Comparison of ENCODE assay signal across 18 mouse cellular contexts in the genomic region with DNA sequence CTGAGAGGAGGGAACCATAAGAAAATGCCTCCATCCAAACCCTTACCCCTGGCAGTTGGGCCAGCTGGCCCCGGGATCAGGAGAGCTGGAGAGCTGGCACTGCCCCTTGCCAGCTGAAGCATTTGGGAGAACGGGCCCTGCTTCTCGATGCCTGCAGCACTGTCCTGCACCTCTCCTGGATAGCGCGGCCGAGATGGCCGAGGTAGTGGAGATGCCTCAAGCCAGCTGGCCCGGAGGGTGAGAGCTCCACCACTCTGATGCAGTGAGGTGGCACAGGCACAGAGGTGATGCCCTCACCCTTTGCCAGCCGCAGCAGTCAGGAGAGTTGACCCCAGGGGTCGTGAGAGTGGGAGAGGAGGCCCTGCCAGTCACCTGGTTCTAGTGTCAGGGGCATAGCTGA. TPM values are rescaled to one million over a fixed set of nuclear protein-coding genes. Genes with fewer than 3 reads are reported as not detected.
DNase-seq lines count a peak whose midpoint lies in the region; ATAC-seq and TF ChIP-seq lines count a peak whose summit lies in the region.
"Had no signal": no experiment of that assay in that cellular context is flagged by ENCODE, and none has a peak within 500 bp of the region (broad histone marks: within the 10 kb centered on the region; RNA-seq: fewer than 3 reads in every experiment).

No protein-coding gene starts in this region.

- H3K9ac ChIP-seq in hindbrain, embryonic 16.5 days (ENCODE audit: low read depth, low read length): no peak overlapping the region
- H3K9ac ChIP-seq in hindbrain, embryonic 14.5 days: no peak overlapping the region
- no peak overlapping the region for H3K9ac ChIP-seq in intestine, postnatal 0 days (ENCODE audit: low read depth, low read length)
- H3K9ac ChIP-seq: forebrain, embryonic 12.5 days; hindbrain, embryonic 12.5 days; liver, postnatal 0 days had no signal

- no peaks in the 10 kb centered on the region for H3K9me3 ChIP-seq in hindbrain, embryonic 16.5 days (ENCODE audit: control insufficient read depth, low read length)
- no peaks in the 10 kb centered on the region for H3K9me3 ChIP-seq in hindbrain, embryonic 14.5 days (ENCODE audit: control insufficient read depth, low read length)
- H3K9me3 ChIP-seq in intestine, postnatal 0 days (ENCODE audit: control insufficient read depth): no peaks in the 10 kb centered on the region
- H3K9me3 ChIP-seq: forebrain, embryonic 12.5 days; hindbrain, embryonic 12.5 days; megakaryocyte, embryonic 14.5 days had no signal

- H3K27me3 ChIP-seq in hindbrain, embryonic 16.5 days (replicated peaks; ENCODE audit: control insufficient read depth, insufficient read depth, low read length): no peaks in the 10 kb centered on the region
- no peaks in the 10 kb centered on the region for H3K27me3 ChIP-seq in hindbrain, embryonic 14.5 days (ENCODE audit: control insufficient read depth, insufficient read depth, low read length)
- H3K27me3 ChIP-seq in intestine, postnatal 0 days (replicated peaks; ENCODE audit: control insufficient read depth, insufficient read depth, low read length): no peaks in the 10 kb centered on the region
- H3K27me3 ChIP-seq: forebrain, embryonic 12.5 days; hindbrain, embryonic 12.5 days had no signal

- H3K4me1 ChIP-seq in hindbrain, embryonic 16.5 days (ENCODE audit: control insufficient read depth, insufficient read depth, low read depth, low read length): no peaks in the 10 kb centered on the region
- H3K4me1 ChIP-seq in hindbrain, embryonic 14.5 days (replicated peaks; ENCODE audit: control insufficient read depth, insufficient read depth, low read length): no peaks in the 10 kb centered on the region
- no peaks in the 10 kb centered on the region for H3K4me1 ChIP-seq in intestine, postnatal 0 days (replicated peaks; ENCODE audit: control insufficient read depth, insufficient read depth, low read length)
- H3K4me1 ChIP-seq: forebrain, embryonic 12.5 days; hindbrain, embryonic 12.5 days had no signal

- WGBS in hindbrain, embryonic 16.5 days: 92% methylated on average over 10 of the region's 10 CpGs
- WGBS in hindbrain, embryonic 14.5 days: 91% methylated on average over 10 of the region's 10 CpGs
- WGBS in intestine, postnatal 0 days: 86% methylated on average over 10 of the region's 10 CpGs

- no peak for TF ChIP-seq CTCF in intestine, postnatal 0 days (IDR thresholded peaks at IDR 0.05; ENCODE audit: low read depth)

- no peak overlapping the region for H3K4me2 ChIP-seq in hindbrain, embryonic 16.5 days (ENCODE audit: low read length)
- H3K4me2 ChIP-seq in hindbrain, embryonic 14.5 days (replicated peaks): no peak overlapping the region
- no peak overlapping the region for H3K4me2 ChIP-seq in intestine, postnatal 0 days (replicated peaks; ENCODE audit: low read depth)
- H3K4me2 ChIP-seq: forebrain, embryonic 12.5 days; hindbrain, embryonic 12.5 days had no signal

- no peaks in the 10 kb centered on the region for H3K36me3 ChIP-seq in hindbrain, embryonic 16.5 days (ENCODE audit: control insufficient read depth, insufficient read depth, low read length)
- no peaks in the 10 kb centered on the region for H3K36me3 ChIP-seq in hindbrain, embryonic 14.5 days (replicated peaks; ENCODE audit: control insufficient read depth, insufficient read depth)
- H3K36me3 ChIP-seq in intestine, postnatal 0 days (ENCODE audit: control insufficient read depth, insufficient read depth): no peaks in the 10 kb centered on the region
- H3K36me3 ChIP-seq: forebrain, embryonic 12.5 days; hindbrain, embryonic 12.5 days had no signal

- DNase-seq in hindbrain, embryonic 14.5 days (ENCODE audit: low spot score): no peak
- peak; percentile 61 to 65 for DNase-seq in cerebellum, adult 18-20 months
- DNase-seq in cerebellum, postnatal 25 days: peak; percentile 72 to 75
- DNase-seq: gastrocnemius, postnatal 14 days; layer of hippocampus, postnatal 36 days; liver, postnatal 0 days; lung, postnatal 14 days; retina, postnatal 1 day; thymus, adult 2 months had no signal

- H3K27ac ChIP-seq in hindbrain, embryonic 16.5 days (ENCODE audit: low read depth, low read length): no peak overlapping the region
- H3K27ac ChIP-seq in hindbrain, embryonic 14.5 days: no peak overlapping the region
- no peak overlapping the region for H3K27ac ChIP-seq in intestine, postnatal 0 days (ENCODE audit: low read depth, low read length)
- H3K27ac ChIP-seq: forebrain, embryonic 12.5 days; hindbrain, embryonic 12.5 days; kidney, postnatal 0 days had no signal

- H3K4me3 ChIP-seq in hindbrain, embryonic 16.5 days (ENCODE audit: low read length): no peak overlapping the region
- no peak overlapping the region for H3K4me3 ChIP-seq in hindbrain, embryonic 14.5 days (replicated peaks; ENCODE audit: low read length)
- no peak overlapping the region for H3K4me3 ChIP-seq in intestine, postnatal 0 days (ENCODE audit: low read depth, low read length)
- H3K4me3 ChIP-seq: forebrain, embryonic 12.5 days; hindbrain, embryonic 12.5 days had no signal

- ATAC-seq in hindbrain, embryonic 16.5 days: peak; percentile 34; the same call in 1 of the 2 replicates
- no peak for ATAC-seq in hindbrain, embryonic 14.5 days (ENCODE audit: low FRiP score)
- peak; percentile 32 for ATAC-seq in cerebellum, adult (ENCODE audit: insufficient number of reproducible peaks, low FRiP score, low TSS enrichment)
- no peak for ATAC-seq in intestine, postnatal 0 days
- ATAC-seq in megakaryocyte-erythroid progenitor cell, adult 5-6 weeks (replicated peaks; ENCODE audit: low FRiP score, low TSS enrichment, poor library complexity, severe bottlenecking): no peak
- ATAC-seq: intestine, embryonic 16.5 days; liver, postnatal 0 days had no signal

RNA-seq across cellular contexts. Expression of gene Chmp3, which starts 16.5 kb away (rescaled TPM):
- 61.6 and 61.8 TPM in 2 replicates for polyA plus RNA-seq in hindbrain, embryonic 16.5 days (2015; fragmentation: Nextera tagmentation; extraction: Ambion mirVana)
- polyA plus RNA-seq in hindbrain, embryonic 14.5 days (2014; fragmentation: Nextera tagmentation; extraction: Ambion mirVana): 52.8 and 57.5 TPM in 2 replicates
- 109 and 111 TPM in 2 replicates for polyA plus RNA-seq in intestine, postnatal 0 days (2015; fragmentation: Nextera tagmentation; extraction: Ambion mirVana)
- 46.1 and 47.3 TPM in 2 replicates for total RNA-seq in megakaryocyte-erythroid progenitor cell, adult 5-6 weeks (2014; fragmentation: Nextera tagmentation)
- 99.9 and 113 TPM in 2 replicates for total RNA-seq in megakaryocyte-erythroid progenitor cell, adult 5-6 weeks (2017)

RNA-seq across cellular contexts. Expression of gene Rnf103, which starts 33.4 kb away (rescaled TPM):
- polyA plus RNA-seq in hindbrain, embryonic 16.5 days (2015; fragmentation: Nextera tagmentation; extraction: Ambion mirVana): 14.0 and 21.5 TPM in 2 replicates
- 31.1 and 35.8 TPM in 2 replicates for polyA plus RNA-seq in hindbrain, embryonic 14.5 days (2014; fragmentation: Nextera tagmentation; extraction: Ambion mirVana)
- polyA plus RNA-seq in intestine, postnatal 0 days (2015; fragmentation: Nextera tagmentation; extraction: Ambion mirVana): 44.2 and 45.3 TPM in 2 replicates
- 5.7 and 12.9 TPM in 2 replicates for total RNA-seq in megakaryocyte-erythroid progenitor cell, adult 5-6 weeks (2014; fragmentation: Nextera tagmentation)
- total RNA-seq in megakaryocyte-erythroid progenitor cell, adult 5-6 weeks (2017): 6.8 and 13.4 TPM in 2 replicates

Comparison
In these comparisons a context has a peak if more than half of its experiments do, and no peak if none do; other contexts are left out.
1. ATAC-seq: peak in hindbrain, embryonic 16.5 days (single experiment) and cerebellum, adult (single experiment); none in hindbrain, embryonic 14.5 days (single experiment), intestine, postnatal 0 days (single experiment) and megakaryocyte-erythroid progenitor cell, adult 5-6 weeks (single experiment).